In genomic region chr10:118085046-118085983, GRCm38 (mm10) we compare ENCODE assay signal across 20 mouse cellular contexts. TPM values are rescaled to one million over a fixed set of nuclear protein-coding genes. Genes with fewer than 3 reads are reported as not detected.
DNase-seq lines count a peak whose midpoint lies in the region; ATAC-seq and TF ChIP-seq lines count a peak whose summit lies in the region.
"Had no signal": no experiment of that assay in that cellular context is flagged by ENCODE, and none has a peak within 500 bp of the region (broad histone marks: within the 10 kb centered on the region; RNA-seq: fewer than 3 reads in every experiment).

No protein-coding gene starts in this region.

- DNase-seq in layer of hippocampus, adult 9-11 months = peak; percentile 50
- no peak for DNase-seq in layer of hippocampus, postnatal 36 days
- peak; percentile 32 for DNase-seq in thymus, postnatal 25 days
- DNase-seq in thymus, adult 18-20 months = no peak
- no peak for DNase-seq in adipocyte (ENCODE audit: low spot score)
- DNase-seq in frontal cortex, postnatal 36 days (ENCODE audit: low spot score in 2 of 2) = no peak
- DNase-seq: cerebellum, adult 2 months; kidney, adult 9 months; right cerebral cortex, postnatal 14 days had no signal

- WGBS in liver, embryonic 15.5 days (ENCODE audit: insufficient replicate concordance) = 44% methylated on average over 16 of the region's 16 CpGs
- 78% methylated on average over 16 of the region's 16 CpGs for WGBS in small intestine, adult 2 months

- TF ChIP-seq POLR2A in small intestine, adult 2 months (IDR thresholded peaks at IDR 0.05; ENCODE audit: low read depth, low read length) = no peak

- H3K27me3 ChIP-seq in liver, embryonic 15.5 days = no peaks in the 10 kb centered on the region
- H3K27me3 ChIP-seq in small intestine, adult 2 months (ENCODE audit: control insufficient read depth, insufficient read depth, low read length) = no peaks in the 10 kb centered on the region
- H3K27me3 ChIP-seq: hindbrain, embryonic 15.5 days; limb, embryonic 15.5 days; megakaryocyte, embryonic 14.5 days; neural tube, embryonic 15.5 days had no signal

- H3K27ac ChIP-seq in liver, embryonic 15.5 days (replicated peaks) = 0 out of 2 replicates have a peak overlapping the region, but pooled peaks have one; percentile 24
- peak overlapping the region; percentile 26; the same call in 1 of the 2 replicates for H3K27ac ChIP-seq in small intestine, adult 2 months (ENCODE audit: insufficient read depth, low read depth, low read length)
- H3K27ac ChIP-seq: heart, adult 2 months; hindbrain, embryonic 15.5 days; left cerebral cortex, adult 2 months; limb, embryonic 15.5 days; neural tube, embryonic 15.5 days; stomach, postnatal 0 days had no signal

- H3K36me3 ChIP-seq in liver, embryonic 15.5 days (replicated peaks) = no peaks in the 10 kb centered on the region
- no peaks in the 10 kb centered on the region for H3K36me3 ChIP-seq in small intestine, adult 2 months (ENCODE audit: control insufficient read depth, insufficient read depth, low read length)
- H3K36me3 ChIP-seq: G1E; hindbrain, embryonic 15.5 days; limb, embryonic 15.5 days; neural tube, embryonic 15.5 days had no signal

- no peaks in the 10 kb centered on the region for H3K9me3 ChIP-seq in liver, embryonic 15.5 days (replicated peaks)
- H3K9me3 ChIP-seq: hindbrain, embryonic 15.5 days; limb, embryonic 15.5 days; neural tube, embryonic 15.5 days had no signal

- H3K4me1 ChIP-seq in liver, embryonic 15.5 days (replicated peaks) = no peaks in the 10 kb centered on the region
- no peaks in the 10 kb centered on the region for H3K4me1 ChIP-seq in small intestine, adult 2 months (ENCODE audit: control insufficient read depth, insufficient read depth, insufficient read length, low read length)
- H3K4me1 ChIP-seq: limb, embryonic 15.5 days had no signal

- no peak overlapping the region for H3K4me3 ChIP-seq in liver, embryonic 15.5 days (replicated peaks)
- no peak overlapping the region for H3K4me3 ChIP-seq in small intestine, adult 2 months (ENCODE audit: low read depth, low read length)
- H3K4me3 ChIP-seq: erythroblast, embryonic 14.5 days; heart, adult 2 months; hindbrain, embryonic 15.5 days; left cerebral cortex, adult 2 months; limb, embryonic 15.5 days; megakaryocyte, embryonic 14.5 days; neural tube, embryonic 15.5 days had no signal

- peak; percentile 49; the same call in 1 of the 2 replicates for ATAC-seq in liver, embryonic 15.5 days (ENCODE audit: insufficient read depth)

- no peak overlapping the region for H3K9ac ChIP-seq in liver, embryonic 15.5 days
- H3K9ac ChIP-seq: hindbrain, embryonic 15.5 days; limb, embryonic 15.5 days; neural tube, embryonic 15.5 days had no signal

- no peak for TF ChIP-seq CTCF in small intestine, adult 2 months (IDR thresholded peaks at IDR 0.05; ENCODE audit: extremely low read depth, insufficient read length, insufficient replicate concordance, low read depth, low read length)

- no peak overlapping the region for H3K4me2 ChIP-seq in liver, embryonic 15.5 days
- H3K4me2 ChIP-seq: hindbrain, embryonic 15.5 days; limb, embryonic 15.5 days; neural tube, embryonic 15.5 days had no signal

RNA-seq across cellular contexts. Expression of gene Mdm1, which starts 56.3 kb away (rescaled TPM):
- 10 to 100 TPM; 10.7 to 13.3 TPM for total RNA-seq in layer of hippocampus, postnatal 36 days (2021)
- polyA plus RNA-seq in liver, embryonic 15.5 days (2015; fragmentation: Nextera tagmentation; extraction: Ambion mirVana) = 8.3 and 8.4 TPM in 2 replicates
- polyA plus RNA-seq in small intestine, adult 2 months (2012; rRNA removed) = 0.75 and 1.4 TPM in 2 replicates

Comparison
In these comparisons a context has a peak if more than half of its experiments do, and no peak if none do; other contexts are left out.
1. DNase-seq: peak in layer of hippocampus, adult 9-11 months (single experiment) and thymus, postnatal 25 days (single experiment); none in layer of hippocampus, postnatal 36 days (0 of 2), thymus, adult 18-20 months (0 of 2), adipocyte (single experiment) and frontal cortex, postnatal 36 days (0 of 2).